Mouse (Mus musculus) embryonic fibroblast, embryonic 13.5 days (primary cell): ENCODE data around the gene Nrcam.

Source experiments
- CTCF ChIP-seq: IDR thresholded peaks from 2 replicates; pipeline ENCODE4 v1.5.1; 2011; ENCODE audit warnings: mild to moderate bottlenecking, control low read depth, low read length, moderate library complexity, borderline replicate concordance; ENCODE audit not compliant: insufficient read depth
- POLR2A ChIP-seq: IDR thresholded peaks from 2 replicates; pipeline ENCODE4 v1.6.1; 2011; ENCODE audit warnings: low read depth, mild to moderate bottlenecking, control low read depth, low read length, moderate library complexity

- TF ChIP-seq POLR2A = no peak
- TF ChIP-seq CTCF = no peak
Measured at GRCm38 (mm10) chr12:44357881-44358280, 29.2 kb downstream of the Nrcam start.
